Mouse (Mus musculus): ENCODE measurements at regions not wholly inside any gene's neighbourhood (a gene's known extent, or its start where the extent isn't known, plus 50 kb on each side); places are given as distances from the start of the nearest gene placed in this dataset.

DNA sequence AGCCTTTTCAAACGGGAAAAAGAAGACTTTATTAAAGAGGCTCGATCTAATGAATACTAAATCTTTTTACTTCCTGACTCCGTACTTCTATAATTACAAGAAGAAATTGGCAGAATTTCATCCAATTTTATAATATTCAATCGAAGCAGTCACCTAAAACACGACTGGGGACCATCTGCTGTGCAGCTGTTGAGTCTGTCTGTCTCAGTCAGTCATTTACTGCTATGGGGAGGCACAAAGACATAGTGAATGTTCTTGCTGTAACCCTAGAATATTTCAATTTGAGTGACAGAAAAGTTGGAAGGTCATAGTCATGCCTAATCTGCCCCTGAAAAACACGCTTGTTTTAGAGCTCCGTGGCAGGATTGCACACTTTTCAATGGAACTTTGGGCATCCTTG lies 487.5 kb downstream of the Igsf11 start:
- no peak for ATAC-seq (ENCODE audit: low FRiP score)
- H3K4me1 ChIP-seq = no peaks in the 10 kb centered on the region
- 74% methylated on average over 7 of the region's 7 CpGs for WGBS
- no peak overlapping the region for H3K9ac ChIP-seq (replicated peaks)
- H3K27ac ChIP-seq (replicated peaks) = no peak overlapping the region
- H3K27me3 ChIP-seq (replicated peaks) = no peaks in the 10 kb centered on the region
- H3K9me3 ChIP-seq (replicated peaks) = no peaks in the 10 kb centered on the region
- H3K4me3 ChIP-seq (replicated peaks) = no peak overlapping the region
- H3K4me2 ChIP-seq = no peak overlapping the region
- no peaks in the 10 kb centered on the region for H3K36me3 ChIP-seq

DNA sequence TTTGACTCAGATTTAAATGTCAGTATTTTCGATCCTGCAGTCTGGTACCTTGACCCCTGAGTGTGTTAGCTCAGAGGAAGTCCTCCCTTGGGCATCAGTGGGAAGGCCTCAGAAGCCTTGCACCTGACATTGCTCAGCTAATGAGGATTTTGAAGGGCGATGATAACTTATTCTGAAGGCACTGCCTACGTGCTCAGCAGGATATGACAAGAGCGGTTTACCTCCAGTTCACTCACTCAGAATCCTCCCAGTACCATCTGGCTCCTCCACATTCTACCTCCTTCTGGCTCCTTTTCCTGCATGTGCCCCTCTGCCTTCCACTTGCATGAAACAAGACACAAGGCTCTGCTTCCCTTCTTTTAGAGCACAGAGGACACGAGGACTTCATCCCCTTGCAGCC lies 497.5 kb downstream of the Igsf11 start:
- no peaks in the 10 kb centered on the region for H3K27me3 ChIP-seq (replicated peaks)
- no peaks in the 10 kb centered on the region for H3K9me3 ChIP-seq (replicated peaks)
- 76% methylated on average over 5 of the region's 5 CpGs for WGBS
- H3K36me3 ChIP-seq = no peaks in the 10 kb centered on the region
- no peak overlapping the region for H3K9ac ChIP-seq (replicated peaks)
- ATAC-seq (ENCODE audit: low FRiP score) = no peak
- H3K4me3 ChIP-seq (replicated peaks) = no peak overlapping the region
- no peak overlapping the region for H3K27ac ChIP-seq (replicated peaks)
- H3K4me2 ChIP-seq = no peak overlapping the region
- H3K4me1 ChIP-seq = no peaks in the 10 kb centered on the region

DNA sequence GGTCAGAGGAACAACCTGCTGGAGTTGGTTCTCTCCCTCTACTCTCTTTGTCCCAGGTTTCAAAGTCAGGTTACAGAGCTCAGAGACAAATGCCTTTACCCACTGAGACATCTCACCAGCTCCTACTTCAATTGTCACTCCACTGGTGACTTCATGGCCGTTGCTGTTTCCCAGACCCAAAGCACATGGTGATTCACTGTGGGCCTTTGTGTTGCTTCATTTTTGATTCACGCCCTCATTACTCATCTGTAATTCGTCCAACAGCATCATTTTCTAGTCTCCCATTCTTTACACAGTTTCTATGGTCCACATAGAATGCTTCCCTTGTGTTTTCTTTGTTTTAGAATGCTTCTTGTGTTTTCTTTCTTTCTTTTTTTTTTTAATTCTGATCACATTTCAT lies 498.2 kb downstream of the Igsf11 start:
- Histone ChIP-seq H3K4me2 (no peak overlapping the region), H3K27ac (replicated peaks) (no peak overlapping the region), H3K4me1 (no peaks in the 10 kb centered on the region), H3K9ac (replicated peaks) (no peak overlapping the region), H3K36me3 (no peaks in the 10 kb centered on the region), H3K27me3 (replicated peaks) (no peaks in the 10 kb centered on the region), H3K4me3 (replicated peaks) (no peak overlapping the region), H3K9me3 (replicated peaks) (no peaks in the 10 kb centered on the region)
- no peak for ATAC-seq (ENCODE audit: low FRiP score)
- whole genome bisulfite sequencing = 60% methylated on average over 3 of the region's 3 CpGs

- Histone ChIP-seq H3K36me3 (no peaks in the 10 kb centered on the region), H3K4me2 (no peak overlapping the region), H3K27me3 (replicated peaks) (no peaks in the 10 kb centered on the region), H3K4me1 (no peaks in the 10 kb centered on the region), H3K9me3 (replicated peaks) (no peaks in the 10 kb centered on the region), H3K4me3 (replicated peaks) (no peak overlapping the region), H3K27ac (replicated peaks) (no peak overlapping the region), H3K9ac (replicated peaks) (no peak overlapping the region)
- WGBS = 67% methylated on average over 4 of the region's 4 CpGs
- no peak for ATAC-seq (ENCODE audit: low FRiP score)
These were observed 509.8 kb downstream of the Igsf11 start for GRCm38 (mm10) chr16:39402101-39402749.

GRCm38 (mm10) chr16:39431581-39431980 lies 539.1 kb downstream of the Igsf11 start:
- Histone ChIP-seq H3K36me3 (no peaks in the 10 kb centered on the region), H3K27ac (replicated peaks) (no peak overlapping the region), H3K9me3 (replicated peaks) (no peaks in the 10 kb centered on the region), H3K4me3 (replicated peaks) (no peak overlapping the region), H3K9ac (replicated peaks) (no peak overlapping the region), H3K27me3 (replicated peaks) (no peaks in the 10 kb centered on the region), H3K4me2 (no peak overlapping the region), H3K4me1 (no peaks in the 10 kb centered on the region)
- no peak for ATAC-seq (ENCODE audit: low FRiP score)
- 92% methylated on average over 1 of the region's 1 CpGs for WGBS

- Histone ChIP-seq H3K9ac (replicated peaks) (no peak overlapping the region), H3K27me3 (replicated peaks) (no peaks in the 10 kb centered on the region), H3K4me2 (no peak overlapping the region), H3K36me3 (no peaks in the 10 kb centered on the region), H3K4me3 (replicated peaks) (no peak overlapping the region), H3K27ac (replicated peaks) (no peak overlapping the region), H3K9me3 (replicated peaks) (no peaks in the 10 kb centered on the region), H3K4me1 (no peaks in the 10 kb centered on the region)
- 85% methylated on average over 2 of the region's 2 CpGs for WGBS
- no peak for ATAC-seq (ENCODE audit: low FRiP score)
These were observed 538.4 kb upstream of the Lsamp start for GRCm38 (mm10) chr16:39445740-39446139.

- H3K9me3 ChIP-seq (replicated peaks) = no peaks in the 10 kb centered on the region
- H3K27ac ChIP-seq (replicated peaks) = no peak overlapping the region
- no peaks in the 10 kb centered on the region for H3K27me3 ChIP-seq (replicated peaks)
- no peaks in the 10 kb centered on the region for H3K36me3 ChIP-seq
- no peaks in the 10 kb centered on the region for H3K4me1 ChIP-seq
- no peak overlapping the region for H3K4me3 ChIP-seq (replicated peaks)
- H3K4me2 ChIP-seq = no peak overlapping the region
- WGBS = 51% methylated on average over 5 of the region's 5 CpGs
- no peak overlapping the region for H3K9ac ChIP-seq (replicated peaks)
- no peak for ATAC-seq (ENCODE audit: low FRiP score)
These were observed 530.6 kb upstream of the Lsamp start for GRCm38 (mm10) chr16:39453400-39454138.
